Mouse (Mus musculus) neural tube, embryonic 13.5 days (tissue): Measurements from ENCODE around the gene Ndufaf7. TPM values are rescaled to one million over a fixed set of nuclear protein-coding genes. Genes with fewer than 3 reads are reported as not detected.

Source experiments
- ATAC-seq: fragments of 200-750 bp; cut with Nextera tagmentation; 2 replicates; pipeline ENCODE4 v1.8.0; 2017; ENCODE audit warnings: low read depth, mild to moderate bottlenecking, moderate TSS enrichment, moderate library complexity
- H3K27ac ChIP-seq: fragments of 300-500 bp; sonication (generic); replicated peaks from 2 replicates; pipeline ENCODE4 v1.5.1; 2015; ENCODE audit warnings: moderate library complexity, mild to moderate bottlenecking, inconsistent platforms
- H3K27me3 ChIP-seq: fragments of 300-500 bp; sonication (generic); 2 replicates; pipeline ENCODE4 v1.6.1; 2015; ENCODE audit warnings: mild to moderate bottlenecking, inconsistent platforms
- H3K36me3 ChIP-seq: fragments of 300-500 bp; sonication (generic); 2 replicates; pipeline ENCODE4 v1.6.1; 2015; ENCODE audit warnings: mild to moderate bottlenecking, inconsistent platforms
- H3K4me1 ChIP-seq: fragments of 300-500 bp; sonication (generic); replicated peaks from 2 replicates; pipeline ENCODE4 v1.6.1; 2015; ENCODE audit warnings: inconsistent platforms
- H3K4me2 ChIP-seq: fragments of 300-500 bp; sonication (generic); 2 replicates; pipeline ENCODE4 v1.6.1; 2015; ENCODE audit warnings: inconsistent platforms, mild to moderate bottlenecking, moderate library complexity
- H3K4me3 ChIP-seq: fragments of 300-500 bp; sonication (generic); 2 replicates; pipeline ENCODE4 v1.5.1; 2015; ENCODE audit warnings: mild to moderate bottlenecking, inconsistent platforms
- H3K9ac ChIP-seq: fragments of 300-500 bp; sonication (generic); 2 replicates; pipeline ENCODE4 v1.6.1; 2015; ENCODE audit warnings: moderate library complexity, mild to moderate bottlenecking, inconsistent platforms
- H3K9me3 ChIP-seq: fragments of 300-500 bp; sonication (generic); 2 replicates; pipeline ENCODE4 v1.6.1; 2016; ENCODE audit warnings: inconsistent platforms
- WGBS: fragments of 180-500 bp; shearing (Covaris S2); methylation state at CpG from one replicate; pipeline ENCODE4 v1.1.7; 2015; 5-methylcytosine and 5-hydroxymethylcytosine counted together
- polyA plus RNA-seq: library from polyadenylated mRNA; unstranded; fragments of >200 nt; fragmentation: Nextera tagmentation; extraction: Ambion mirVana; gene quantifications from 2 replicates; pipeline ENCODE4 v1.2.1, GENCODE M21; 2015

Gene Ndufaf7
- polyA plus RNA-seq, 1 experiment from 2014 or later: 64.7 TPM

DNA sequence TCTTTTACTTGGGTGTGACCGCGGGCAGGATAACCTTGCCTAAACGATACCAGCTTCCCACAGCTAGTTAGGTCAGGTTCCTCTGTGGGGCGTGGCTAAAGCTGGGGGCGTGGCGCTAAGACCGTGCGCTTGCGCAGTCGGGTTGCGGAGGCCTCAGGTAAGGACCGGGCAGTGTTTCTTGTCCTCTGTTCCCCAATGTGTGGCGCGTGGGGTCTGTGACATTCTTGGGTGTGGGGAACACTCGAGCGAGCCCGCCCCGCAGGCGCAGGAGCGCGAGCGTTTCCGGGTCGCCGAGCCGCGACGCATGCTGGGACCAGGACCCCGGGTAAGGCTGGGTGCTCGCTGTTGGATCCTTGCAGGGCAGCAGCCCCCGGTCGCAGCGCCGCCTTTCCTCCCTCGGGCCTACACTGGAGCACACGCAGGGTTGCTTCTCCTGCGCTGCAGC lies 20.5 kb upstream of the Ndufaf7 start, which contains the start of gene Cebpzos:
Gene Cebpzos, plus strand, starts transcription at position 132 of the 445 bp plus-strand sequence.
- H3K9ac ChIP-seq: peak within 1 kb of the TSS; percentile 82
- H3K27me3 ChIP-seq: no peaks in the 10 kb centered on the region
- H3K4me1 ChIP-seq: peaks cover 28% of the 10 kb centered on the region
- H3K4me2 ChIP-seq: peak within 1 kb of the TSS; percentile 74
- under 1% methylated on average over 37 of the region's 37 CpGs for WGBS
- peak within 1 kb of the TSS; percentile 70 for H3K4me3 ChIP-seq
- H3K9me3 ChIP-seq: no peaks in the 10 kb centered on the region
- H3K27ac ChIP-seq: peak within 1 kb of the TSS; percentile 87
- H3K36me3 ChIP-seq: peaks cover 27% of the 10 kb centered on the region
- peak; percentile 97 for ATAC-seq

DNA sequence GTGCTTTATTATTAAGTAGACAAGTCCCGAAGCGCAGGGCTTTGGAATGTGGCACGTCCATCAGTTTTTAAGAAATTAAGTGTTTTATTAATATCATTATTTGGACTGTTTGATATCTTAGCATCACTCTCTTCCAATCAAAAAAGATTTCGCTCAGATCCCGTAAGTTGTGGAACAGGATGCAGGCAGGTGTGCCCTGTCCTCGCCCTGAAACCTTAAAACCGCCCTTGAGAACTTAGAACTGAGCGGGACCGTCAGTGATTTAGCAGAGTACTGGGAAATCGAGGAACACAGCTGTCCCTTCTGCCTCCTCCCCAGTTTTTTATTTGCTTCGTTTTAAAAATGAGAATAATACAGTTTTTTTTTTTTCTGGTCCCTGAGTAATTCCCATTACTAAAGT lies 20.0 kb upstream of the Ndufaf7 start:
- Histone ChIP-seq H3K27ac (peak overlapping the region; percentile 87), H3K9ac (peak overlapping the region; percentile 82), H3K4me1 (peaks cover 28% of the 10 kb centered on the region), H3K36me3 (peaks cover 32% of the 10 kb centered on the region), H3K4me3 (peak overlapping the region; percentile 70), H3K4me2 (peak overlapping the region; percentile 74), H3K9me3 (no peaks in the 10 kb centered on the region), H3K27me3 (no peaks in the 10 kb centered on the region)
- 3% methylated on average over 11 of the region's 11 CpGs for WGBS
- ATAC-seq: peak; percentile 44; the same call in 1 of the 2 replicates

DNA sequence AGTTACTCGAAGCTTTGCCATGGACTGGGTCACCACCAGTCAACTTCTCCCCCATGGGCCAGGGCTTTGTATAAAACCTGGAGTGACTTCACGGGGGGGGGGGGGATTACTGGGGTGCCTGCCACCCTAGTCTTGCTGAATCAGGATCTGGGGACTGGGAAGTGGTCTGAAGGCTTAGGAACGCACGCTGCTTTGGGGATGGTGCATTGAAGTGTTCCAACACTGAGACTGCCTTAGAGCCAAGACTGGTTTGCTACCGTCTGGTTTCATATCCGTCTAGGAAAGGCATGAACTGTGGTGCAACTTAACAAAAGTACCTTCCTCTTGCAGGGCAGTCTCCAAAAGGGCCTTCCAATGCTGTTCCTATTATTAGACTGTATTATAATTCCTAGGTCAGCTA lies 19.2 kb upstream of the Ndufaf7 start:
- Histone ChIP-seq H3K9me3 (no peaks in the 10 kb centered on the region), H3K36me3 (peaks cover 39% of the 10 kb centered on the region), H3K4me3 (no peak overlapping the region), H3K9ac (peak overlapping the region; percentile 82; the same call in 1 of the 2 replicates), H3K4me2 (peak overlapping the region; percentile 74), H3K4me1 (peaks cover 27% of the 10 kb centered on the region), H3K27ac (no peak overlapping the region), H3K27me3 (no peaks in the 10 kb centered on the region)
- ATAC-seq: no peak
- WGBS: 45% methylated on average over 6 of the region's 6 CpGs

- no peak for ATAC-seq
- Histone ChIP-seq H3K36me3 (peaks cover 52% of the 10 kb centered on the region), H3K27ac (no peak overlapping the region), H3K4me1 (peaks cover 26% of the 10 kb centered on the region), H3K9ac (peak overlapping the region; percentile 77), H3K4me3 (peak overlapping the region; percentile 77), H3K27me3 (no peaks in the 10 kb centered on the region), H3K9me3 (no peaks in the 10 kb centered on the region), H3K4me2 (peak overlapping the region; percentile 74)
- 84% methylated on average over 2 of the region's 2 CpGs for WGBS
Observed at GRCm38 (mm10) chr17:78935857-78936256, 1.1 kb upstream of the Ndufaf7 start.

GRCm38 (mm10) chr17:78937229-78937853 lies 405 bp downstream of the Ndufaf7 start:
- ATAC-seq: peak; percentile 55
- no peaks in the 10 kb centered on the region for H3K9me3 ChIP-seq
- H3K27me3 ChIP-seq: no peaks in the 10 kb centered on the region
- peak overlapping the region; percentile 77 for H3K4me3 ChIP-seq
- H3K4me2 ChIP-seq: peak overlapping the region; percentile 74
- peaks cover 26% of the 10 kb centered on the region for H3K4me1 ChIP-seq
- peak overlapping the region; percentile 72 for H3K27ac ChIP-seq
- 11% methylated on average over 26 of the region's 26 CpGs for WGBS
- H3K9ac ChIP-seq: peak overlapping the region; percentile 77
- peaks cover 50% of the 10 kb centered on the region for H3K36me3 ChIP-seq

DNA sequence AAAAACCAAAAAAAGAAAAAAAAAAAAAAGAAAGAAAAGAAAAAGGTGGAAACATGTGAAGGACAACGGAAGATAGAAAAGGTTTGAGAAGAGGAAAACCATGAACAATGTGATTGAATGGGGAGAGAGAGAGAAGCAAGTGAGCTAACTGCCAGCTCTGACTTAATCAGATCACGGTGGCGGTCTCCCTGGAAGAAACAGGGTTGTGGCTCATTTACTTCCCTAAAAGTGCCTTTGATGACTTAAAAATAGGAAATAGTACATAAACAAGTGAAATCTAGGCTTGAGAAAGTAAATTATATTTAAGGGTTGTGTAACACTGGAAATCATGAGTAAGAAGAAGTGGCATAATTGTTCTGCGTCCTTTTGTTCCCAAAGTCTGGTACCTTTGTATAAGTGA lies 2.0 kb downstream of the Ndufaf7 start:
- H3K4me1 ChIP-seq: peaks cover 15% of the 10 kb centered on the region
- no peak overlapping the region for H3K4me2 ChIP-seq

GRCm38 (mm10) chr17:78942579-78942978 lies 5.6 kb downstream of the Ndufaf7 start:
- H3K4me3 ChIP-seq: no peak overlapping the region
- ATAC-seq: no peak
- H3K9ac ChIP-seq: no peak overlapping the region

More for the DNA sequence above, 2.0 kb downstream of the Ndufaf7 start:
- Histone ChIP-seq H3K36me3 (peaks cover 52% of the 10 kb centered on the region), H3K4me3 (no peak overlapping the region), H3K27ac (no peak overlapping the region), H3K9me3 (no peaks in the 10 kb centered on the region), H3K9ac (no peak overlapping the region), H3K27me3 (no peaks in the 10 kb centered on the region)
- 95% methylated on average over 4 of the region's 4 CpGs for whole genome bisulfite sequencing
- no peak for ATAC-seq

DNA sequence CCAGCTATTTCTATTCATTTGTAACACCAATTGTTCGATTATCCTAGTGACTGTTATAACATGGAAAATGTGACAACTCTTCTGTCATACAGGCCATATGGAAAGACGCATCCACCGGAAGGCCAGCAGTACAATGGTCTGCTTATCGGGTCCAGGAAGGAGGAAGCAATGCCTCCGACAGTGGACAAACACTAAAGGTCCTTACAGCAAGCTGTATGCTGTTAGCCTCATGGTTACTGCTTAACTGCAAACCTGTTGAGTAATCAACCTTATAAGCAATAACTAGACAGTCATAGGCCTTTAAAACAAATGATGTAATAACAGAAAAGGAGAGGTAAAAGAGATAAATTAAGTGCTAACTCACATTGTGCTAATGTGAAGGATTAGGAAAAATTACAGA lies 14.3 kb downstream of the Ndufaf7 start:
- no peak overlapping the region for H3K27ac ChIP-seq
- H3K4me1 ChIP-seq: no peaks in the 10 kb centered on the region
- no peaks in the 10 kb centered on the region for H3K9me3 ChIP-seq
- H3K4me3 ChIP-seq: no peak overlapping the region
- WGBS: 94% methylated on average over 5 of the region's 5 CpGs
- no peak for ATAC-seq
- peaks cover 88% of the 10 kb centered on the region for H3K36me3 ChIP-seq
- no peaks in the 10 kb centered on the region for H3K27me3 ChIP-seq
- no peak overlapping the region for H3K4me2 ChIP-seq
- H3K9ac ChIP-seq: no peak overlapping the region

More at GRCm38 (mm10) chr17:78942579-78942978, 5.6 kb downstream of the Ndufaf7 start:
- Histone ChIP-seq H3K27me3 (no peaks in the 10 kb centered on the region), H3K4me1 (peaks cover 6% of the 10 kb centered on the region), H3K4me2 (no peak overlapping the region), H3K36me3 (peaks cover 62% of the 10 kb centered on the region), H3K27ac (no peak overlapping the region), H3K9me3 (no peaks in the 10 kb centered on the region)
- 67% methylated on average over 11 of the region's 11 CpGs for WGBS

- ATAC-seq: no peak
- Histone ChIP-seq H3K27me3 (no peaks in the 10 kb centered on the region), H3K9ac (no peak overlapping the region), H3K36me3 (peaks cover 84% of the 10 kb centered on the region), H3K9me3 (no peaks in the 10 kb centered on the region), H3K4me3 (no peak overlapping the region), H3K4me1 (no peaks in the 10 kb centered on the region), H3K27ac (no peak overlapping the region), H3K4me2 (no peak overlapping the region)
- WGBS: 92% methylated on average over 5 of the region's 5 CpGs
Observed at GRCm38 (mm10) chr17:78952070-78952469, 15.1 kb downstream of the Ndufaf7 start.

- Histone ChIP-seq H3K27ac (no peak overlapping the region), H3K36me3 (peaks cover 78% of the 10 kb centered on the region), H3K9me3 (no peaks in the 10 kb centered on the region), H3K27me3 (no peaks in the 10 kb centered on the region), H3K9ac (no peak overlapping the region), H3K4me1 (no peaks in the 10 kb centered on the region), H3K4me2 (no peak overlapping the region), H3K4me3 (no peak overlapping the region)
- 92% methylated on average over 8 of the region's 8 CpGs for WGBS
- no peak for ATAC-seq
Observed at GRCm38 (mm10) chr17:78953240-78953639, 16.3 kb downstream of the Ndufaf7 start.

- H3K36me3 ChIP-seq: peaks cover 58% of the 10 kb centered on the region
- 84% methylated on average over 6 of the region's 6 CpGs for WGBS
Observed at GRCm38 (mm10) chr17:78959473-78959872, 22.5 kb downstream of the Ndufaf7 start.

DNA sequence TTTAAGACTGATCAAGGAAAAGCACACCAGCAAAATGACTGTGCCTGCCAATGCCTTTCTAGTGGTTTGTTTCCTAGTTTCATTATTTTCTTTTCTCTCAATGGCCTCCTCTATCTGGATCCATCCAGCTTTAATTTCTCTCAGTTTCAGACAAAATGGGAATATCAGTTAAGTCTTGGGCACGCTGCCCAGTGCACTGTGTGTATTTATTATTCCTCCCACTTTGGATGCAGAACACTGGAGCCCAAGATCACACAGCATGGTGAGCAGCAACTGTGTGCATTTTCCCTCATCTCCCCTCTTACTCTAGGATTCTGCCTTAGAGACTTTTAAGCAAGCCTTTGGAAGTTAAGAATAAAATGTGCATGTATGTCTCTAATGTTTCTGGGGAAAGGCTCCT lies 27.5 kb downstream of the Ndufaf7 start:
- ATAC-seq: no peak
- no peaks in the 10 kb centered on the region for H3K9me3 ChIP-seq
- 87% methylated on average over 1 of the region's 1 CpGs for WGBS

More at GRCm38 (mm10) chr17:78959473-78959872, 22.5 kb downstream of the Ndufaf7 start:
- Histone ChIP-seq H3K9me3 (no peaks in the 10 kb centered on the region), H3K4me3 (no peak overlapping the region), H3K27ac (no peak overlapping the region), H3K4me2 (no peak overlapping the region), H3K4me1 (no peaks in the 10 kb centered on the region), H3K27me3 (no peaks in the 10 kb centered on the region), H3K9ac (no peak overlapping the region)
- ATAC-seq: no peak

More for the DNA sequence above, 27.5 kb downstream of the Ndufaf7 start:
- no peaks in the 10 kb centered on the region for H3K27me3 ChIP-seq
- no peak overlapping the region for H3K9ac ChIP-seq
- peaks cover 30% of the 10 kb centered on the region for H3K36me3 ChIP-seq
- H3K27ac ChIP-seq: no peak overlapping the region
- no peak overlapping the region for H3K4me2 ChIP-seq
- H3K4me3 ChIP-seq: no peak overlapping the region
- H3K4me1 ChIP-seq: no peaks in the 10 kb centered on the region
